Comparison of ENCODE assay signal across 21 mouse cellular contexts in genomic region chr13:46189726-46190125, GRCm38 (mm10).
"Had no signal": no experiment of that assay in that cellular context is flagged by ENCODE, and none has a peak within 500 bp of the region (broad histone marks: within the 10 kb centered on the region; RNA-seq: fewer than 3 reads in every experiment).

No protein-coding gene starts in this region.

- H3K27me3 ChIP-seq: heart, embryonic 13.5 days; heart, embryonic 15.5 days; hindbrain, embryonic 13.5 days; hindbrain, embryonic 15.5 days; limb, embryonic 13.5 days; limb, embryonic 15.5 days; liver, embryonic 12.5 days had no signal

- H3K4me2 ChIP-seq: heart, embryonic 11.5 days; heart, embryonic 13.5 days; heart, embryonic 15.5 days; hindbrain, embryonic 13.5 days; hindbrain, embryonic 15.5 days; limb, embryonic 13.5 days; limb, embryonic 15.5 days; liver, embryonic 12.5 days had no signal

- H3K9me3 ChIP-seq: heart, embryonic 13.5 days; heart, embryonic 15.5 days; hindbrain, embryonic 13.5 days; hindbrain, embryonic 15.5 days; limb, embryonic 13.5 days; limb, embryonic 15.5 days; liver, embryonic 12.5 days had no signal

- H3K9ac ChIP-seq: heart, embryonic 13.5 days; heart, embryonic 15.5 days; hindbrain, embryonic 13.5 days; hindbrain, embryonic 15.5 days; limb, embryonic 13.5 days; limb, embryonic 15.5 days; liver, embryonic 12.5 days; liver, embryonic 14.5 days had no signal

- H3K36me3 ChIP-seq: heart, embryonic 13.5 days; heart, embryonic 15.5 days; hindbrain, embryonic 13.5 days; hindbrain, embryonic 15.5 days; limb, embryonic 13.5 days; limb, embryonic 15.5 days; liver, embryonic 12.5 days had no signal

- H3K4me1 ChIP-seq: heart, embryonic 13.5 days; heart, embryonic 15.5 days; limb, embryonic 13.5 days; limb, embryonic 15.5 days; liver, embryonic 12.5 days had no signal

- ATAC-seq: intestine, embryonic 16.5 days; liver, embryonic 12.5 days had no signal

- H3K27ac ChIP-seq: heart, adult 2 months; heart, embryonic 13.5 days; heart, embryonic 15.5 days; hindbrain, embryonic 13.5 days; hindbrain, embryonic 15.5 days; left cerebral cortex, adult 2 months; limb, embryonic 13.5 days; limb, embryonic 15.5 days; liver, embryonic 12.5 days; liver, embryonic 14.5 days had no signal

- H3K4me3 ChIP-seq: heart, adult 2 months; heart, embryonic 13.5 days; heart, embryonic 15.5 days; hindbrain, embryonic 13.5 days; hindbrain, embryonic 15.5 days; left cerebral cortex, adult 2 months; limb, embryonic 13.5 days; limb, embryonic 15.5 days; liver, embryonic 12.5 days had no signal

- DNase-seq: gastrocnemius, postnatal 14 days; gastrocnemius, postnatal 36 days; heart, adult 2 months; heart, postnatal 14 days; heart, postnatal 36 days; kidney, adult 11 months; kidney, adult 8-10 months; kidney, postnatal 14 days; layer of hippocampus, adult 9-11 months; layer of hippocampus, postnatal 36 days had no signal
